Mouse (Mus musculus) kidney, adult 2 months (tissue): ENCODE results near the gene Cd27.

ENCODE experiments used
- CTCF ChIP-seq: fragments of 200-500 bp; conservative IDR thresholded peaks from 2 replicates; pipeline ENCODE4 v1.5.1; 2011; ENCODE audit warnings: low read depth, mild to moderate bottlenecking, control low read depth, low read length, moderate library complexity, mixed read lengths; ENCODE audit not compliant: insufficient read depth, insufficient read length
- POLR2A ChIP-seq: fragments of 200-500 bp; IDR thresholded peaks from one replicate; pipeline ENCODE4 v1.6.1; 2011; ENCODE audit warnings: low read depth, low read length, control low read depth

DNA sequence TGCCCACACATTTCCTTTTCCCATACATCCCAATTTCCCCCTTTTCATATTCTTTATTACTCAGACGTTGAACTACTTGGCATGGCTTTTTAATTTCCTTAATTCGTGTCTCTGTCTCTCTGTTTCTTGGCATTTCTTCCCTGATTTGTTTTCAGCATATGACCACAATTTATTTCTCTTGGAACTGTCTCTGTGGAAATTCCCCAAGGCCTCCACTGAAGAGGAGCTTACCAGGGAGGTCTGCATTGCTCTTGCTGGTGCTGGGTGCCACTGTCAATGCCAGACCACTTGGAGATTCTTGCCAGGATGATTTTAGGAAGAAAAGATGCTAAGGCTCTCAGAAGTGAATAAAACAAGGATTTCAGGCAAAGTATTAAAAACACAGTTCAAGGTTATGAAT is 24.2 kb downstream of the Cd27 start:
- no peak for TF ChIP-seq CTCF
- TF ChIP-seq POLR2A, result no peak
